Mouse (Mus musculus): ENCODE data around the gene Ano9.
A peak's percentile ranks its signal among the peaks of the same experiment; 100 is the strongest.

Ano9 gene

GRCm38 (mm10) chr7:141099911-141100691, 17.5 kb downstream of the Ano9 start, which contains the start of gene Sigirr:
Gene Sigirr, minus strand, starts transcription at chr7:141100572.
- DNase-seq: no peak

- DNase-seq: no peak
Measured at GRCm38 (mm10) chr7:141097177-141097576, 20.4 kb downstream of the Ano9 start.

- DNase-seq: no peak
Measured at GRCm38 (mm10) chr7:141096649-141097056, 21.0 kb downstream of the Ano9 start.

GRCm38 (mm10) chr7:141096021-141096420, 21.6 kb downstream of the Ano9 start:
- DNase-seq: no peak

- no peak for DNase-seq
Measured at GRCm38 (mm10) chr7:141094487-141095205, 23.0 kb downstream of the Ano9 start.

GRCm38 (mm10) chr7:141093950-141094349, 23.7 kb downstream of the Ano9 start:
- no peak for DNase-seq

- peak; percentile 76 for DNase-seq
Measured at GRCm38 (mm10) chr7:141092051-141092735, 25.4 kb downstream of the Ano9 start.

- DNase-seq: no peak
Measured at GRCm38 (mm10) chr7:141090228-141090627, 27.4 kb downstream of the Ano9 start.

- DNase-seq: no peak
Measured at GRCm38 (mm10) chr7:141088473-141088872, 29.1 kb downstream of the Ano9 start.

GRCm38 (mm10) chr7:141087894-141088293, 29.7 kb downstream of the Ano9 start:
- no peak for DNase-seq

GRCm38 (mm10) chr7:141079481-141080449, 37.8 kb downstream of the Ano9 start:
- DNase-seq: no peak

- no peak for DNase-seq
Measured at GRCm38 (mm10) chr7:141078876-141079275, 38.7 kb downstream of the Ano9 start.

GRCm38 (mm10) chr7:141077841-141078240, 39.8 kb downstream of the Ano9 start, which contains the start of gene Pkp3:
Gene Pkp3, plus strand, starts transcription at chr7:141078218.
- DNase-seq: no peak

GRCm38 (mm10) chr7:141073782-141074181, 43.8 kb downstream of the Ano9 start:
- no peak for DNase-seq

- DNase-seq: no peak
Measured at GRCm38 (mm10) chr7:141072017-141072745, 45.4 kb downstream of the Ano9 start.

- peak; percentile 72 for DNase-seq
Measured at GRCm38 (mm10) chr7:141070058-141070862, 47.3 kb downstream of the Ano9 start.

GRCm38 (mm10) chr7:141068351-141068750, 49.3 kb downstream of the Ano9 start:
- DNase-seq: no peak

GRCm38 (mm10) chr7:141064576-141064975, 53.0 kb downstream of the Ano9 start:
- no peak for DNase-seq

- no peak for DNase-seq
Measured at GRCm38 (mm10) chr7:141064175-141064574, 53.4 kb downstream of the Ano9 start.

- DNase-seq: no peak
Measured at GRCm38 (mm10) chr7:141063353-141063752, 54.3 kb downstream of the Ano9 start.

GRCm38 (mm10) chr7:141062525-141062924, 55.1 kb downstream of the Ano9 start:
- peak; percentile 46 for DNase-seq
